Mouse (Mus musculus) embryo, embryonic 10 days (tissue): ENCODE results near the gene Vmn1r113.
"Not testable (repeated sequence)": the region's sequence is repeated elsewhere in the genome, so short reads cannot be mapped to it uniquely, and the experiment has no call there.

Experiments used
- DNase-seq: peaks from one replicate; pipeline ENCODE4 v3.0.0-alpha.2; 2015; ENCODE audit warnings: low spot score

Gene Vmn1r113

GRCm38 (mm10) chr7:20786985-20787384 is at the start of gene Vmn1r113:
Vmn1r113 (plus strand) TSS chr7:20787285.
- DNase-seq = not testable (repeated sequence)

- DNase-seq = not testable (repeated sequence)
Measured at GRCm38 (mm10) chr7:20770885-20771284, 16.2 kb upstream of the Vmn1r113 start, which contains the start of gene Vmn1r112. Vmn1r112 (plus strand) TSS chr7:20771185.

GRCm38 (mm10) chr7:20812086-20812485 is 25.0 kb downstream of the Vmn1r113 start, which contains the start of gene Vmn1r114:
Vmn1r114 (minus strand) TSS chr7:20812186.
- DNase-seq = not testable (repeated sequence)
